Mouse (Mus musculus): ENCODE data around the gene Clec1a. TPM values are rescaled to one million over a fixed set of nuclear protein-coding genes. Genes with fewer than 3 reads are reported as not detected.
A peak's percentile ranks its signal among the peaks of the same experiment; 100 is the strongest.
"Not testable (repeated sequence)": the region's sequence is repeated elsewhere in the genome, so short reads cannot be mapped to it uniquely, and the experiment has no call there.

The Clec1a gene
- polyA plus RNA-seq (2017; shearing (Covaris generic)), result not detected

DNA sequence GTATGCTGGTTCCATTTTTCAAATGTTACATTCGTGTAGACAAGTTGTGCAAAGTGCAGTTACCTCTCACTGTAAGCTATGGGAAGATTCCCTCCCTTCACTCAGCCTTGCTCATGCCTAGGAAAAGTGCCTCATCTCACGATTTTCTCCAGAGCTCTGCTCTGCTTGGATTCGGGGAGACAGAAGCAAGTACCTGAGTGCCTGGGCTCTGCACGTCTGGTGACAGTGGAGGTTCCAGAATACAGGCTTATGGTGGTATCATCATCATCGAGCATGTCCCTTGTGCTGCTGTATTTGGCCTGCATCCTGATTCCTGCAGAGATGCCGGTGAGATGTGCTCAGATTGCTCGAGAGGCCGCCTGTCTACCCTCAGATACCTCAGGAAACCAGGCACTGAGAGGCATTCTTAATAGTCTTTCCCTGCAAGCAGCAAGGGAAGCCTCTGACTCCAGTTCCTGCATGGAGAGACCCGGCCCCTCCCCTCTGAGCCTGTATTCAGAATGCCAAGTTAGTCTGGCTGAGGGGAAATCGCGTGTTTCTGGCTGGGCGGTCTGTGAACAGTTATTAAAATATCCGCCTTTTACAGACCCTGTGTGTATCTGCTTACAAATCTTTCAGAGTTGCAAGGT is at the start of gene Clec1a:
Gene Clec1a (minus strand): TSS at position 590 of the 629 bp plus-strand sequence.
- ATAC-seq, result no peak

GRCm38 (mm10) chr6:129499516-129499915 is 47.7 kb upstream of the Clec1a start:
- ATAC-seq, result not testable (repeated sequence)

DNA sequence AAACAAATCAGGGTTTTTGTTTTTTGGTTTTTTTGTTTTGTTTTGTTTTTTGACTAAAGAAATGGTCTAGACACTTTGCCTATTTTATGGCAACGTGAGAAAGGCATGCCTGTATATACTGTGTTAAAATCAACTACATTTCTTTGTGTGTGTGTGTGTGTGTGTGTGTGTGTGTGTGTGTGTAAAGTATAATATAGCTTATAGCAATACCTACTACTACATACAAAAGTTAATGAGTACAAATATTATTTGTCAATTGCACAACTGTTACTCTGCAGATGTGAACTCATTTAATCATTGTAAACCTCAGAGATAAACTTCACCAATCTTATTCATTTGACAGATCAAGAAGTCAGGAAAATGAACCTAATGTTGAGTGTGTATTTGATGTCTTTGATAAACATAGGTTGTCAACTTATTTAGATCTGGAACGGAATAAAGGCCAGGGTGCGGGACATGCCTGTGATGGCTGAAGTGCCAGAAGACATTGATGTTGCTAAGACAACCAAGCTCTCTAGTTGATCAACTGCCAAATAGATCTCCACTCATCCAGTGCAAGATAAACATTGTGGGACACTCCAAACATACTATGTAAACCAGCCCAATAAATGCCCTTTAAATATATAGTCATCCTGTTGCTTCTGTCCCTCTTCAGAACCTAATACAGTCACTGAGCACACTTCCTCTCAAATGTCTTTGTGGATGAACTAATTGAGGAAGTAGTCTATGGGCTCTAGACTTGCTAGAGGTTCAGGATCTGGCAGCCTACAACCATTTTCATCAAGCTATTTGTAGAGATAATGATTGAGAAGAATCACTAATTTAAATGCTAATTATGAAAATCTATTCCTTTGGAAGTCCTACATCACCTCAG is 45.8 kb upstream of the Clec1a start:
- no peak for ATAC-seq

DNA sequence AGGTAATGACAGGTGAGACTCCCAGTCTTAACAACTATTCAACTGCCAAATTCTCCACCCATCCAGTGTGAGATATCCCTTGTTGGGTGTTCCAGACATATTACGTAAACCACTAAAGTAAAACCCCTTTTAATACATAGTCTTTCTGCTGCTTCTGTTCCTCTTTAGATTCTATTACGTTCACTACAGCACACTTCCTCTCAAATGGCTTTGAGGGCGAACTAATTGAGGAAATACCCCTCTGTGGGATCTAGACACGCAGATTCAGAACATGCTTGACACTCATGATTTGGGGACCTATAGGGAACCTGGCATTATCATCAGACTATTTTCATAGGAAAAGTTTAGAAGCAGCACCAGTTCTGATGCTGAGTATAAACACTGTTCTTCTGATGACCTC is 43.1 kb upstream of the Clec1a start:
- ATAC-seq, result no peak

DNA sequence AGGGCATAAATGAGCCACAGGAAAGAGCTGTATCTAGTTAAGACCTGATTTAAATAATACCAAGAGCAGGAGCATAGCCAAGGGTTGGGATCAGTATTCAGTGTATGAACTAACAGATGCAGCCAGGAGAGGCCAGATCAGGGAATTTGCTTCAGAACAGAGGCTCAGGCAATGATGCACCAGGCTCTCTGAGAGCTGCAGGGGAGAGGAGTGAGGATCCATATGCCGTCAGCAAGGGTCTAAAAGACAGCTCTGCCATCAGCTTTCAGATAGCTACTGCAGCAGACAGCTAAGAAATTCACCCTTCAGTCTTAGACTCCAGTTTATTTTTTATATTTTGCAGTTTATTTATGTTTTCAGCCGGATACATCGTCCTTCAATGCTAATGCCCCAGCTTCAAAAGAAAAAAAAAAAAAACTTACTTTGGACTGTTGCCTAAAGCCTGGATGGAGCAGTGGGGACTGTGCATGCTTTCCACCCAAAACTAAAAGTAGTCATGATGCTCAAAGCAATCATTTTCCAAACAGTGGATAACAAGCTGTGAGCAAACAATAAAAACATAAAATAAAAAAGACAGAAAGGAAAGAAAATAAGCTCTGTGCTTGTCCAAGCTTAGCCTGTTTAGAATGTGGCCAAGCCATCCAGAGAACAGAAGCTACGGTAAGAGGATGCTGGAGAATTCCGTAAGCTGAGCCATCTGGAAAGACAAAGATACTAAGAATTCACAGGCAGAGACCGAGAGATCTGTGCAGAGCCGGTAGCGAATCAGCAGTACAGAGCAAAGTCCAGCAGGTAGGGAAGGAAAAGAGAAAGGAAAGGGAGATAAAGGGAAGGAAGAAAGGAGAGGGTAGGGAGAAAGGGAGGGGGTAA is 28.5 kb upstream of the Clec1a start:
- ATAC-seq, result no peak

DNA sequence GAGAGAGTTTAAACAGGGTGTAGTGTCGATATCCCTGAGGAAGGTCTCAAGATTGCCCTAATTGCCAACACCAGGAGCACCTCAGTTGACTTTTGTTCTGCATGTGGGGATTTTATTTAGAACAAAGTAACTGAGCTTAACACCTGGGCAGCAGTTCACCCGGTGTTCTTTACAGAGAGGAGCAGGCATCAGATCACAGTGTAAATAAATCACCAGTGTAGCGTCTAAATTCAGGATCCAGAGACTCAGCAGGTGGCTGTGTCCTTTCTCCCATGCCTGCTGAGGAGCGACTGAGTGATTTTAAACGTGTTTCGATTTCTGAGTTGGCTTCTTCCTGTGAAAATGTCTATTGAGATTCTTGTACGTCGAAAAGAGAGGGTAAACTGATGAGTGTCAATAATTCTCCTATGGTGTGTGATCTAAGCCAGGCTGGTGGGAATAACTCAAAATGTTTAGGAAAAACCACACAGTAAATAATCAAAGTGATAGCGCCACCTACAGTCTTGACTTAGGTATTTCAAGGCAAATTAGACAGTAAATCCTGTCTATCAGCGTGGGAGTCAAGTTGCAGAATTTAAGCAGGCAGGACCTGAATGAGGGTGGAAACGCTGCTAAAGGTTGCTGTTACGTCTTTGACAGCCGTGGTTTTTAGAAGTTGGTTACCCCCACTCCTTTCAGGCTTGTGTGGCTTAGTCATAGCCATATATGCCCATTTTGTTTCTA is 24.8 kb upstream of the Clec1a start:
- peak; percentile 73 for ATAC-seq

- no peak for ATAC-seq
Measured at GRCm38 (mm10) chr6:129472627-129473026, 20.8 kb upstream of the Clec1a start.

- no peak for ATAC-seq
Measured at GRCm38 (mm10) chr6:129471386-129471785, 19.6 kb upstream of the Clec1a start.

DNA sequence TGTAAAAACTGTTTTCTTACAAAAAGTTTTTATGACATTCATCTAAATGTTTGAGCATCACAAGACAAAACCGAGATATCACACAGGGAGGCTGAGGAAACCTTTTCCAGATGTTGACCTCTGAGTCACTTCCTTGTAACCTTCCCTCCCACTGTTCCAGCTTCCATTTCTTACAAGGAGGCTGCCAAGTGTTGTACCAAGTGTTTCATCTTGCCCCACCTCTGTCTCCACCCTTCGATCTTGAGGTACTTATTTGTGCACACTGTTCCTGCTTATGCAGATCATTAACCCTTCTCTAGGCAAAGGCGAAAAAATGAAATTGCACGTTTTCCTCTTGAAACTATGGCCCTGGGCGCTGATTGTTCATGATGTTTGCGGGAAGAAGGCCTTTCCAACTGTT is 2.1 kb downstream of the Clec1a start:
- ATAC-seq, result no peak

- no peak for ATAC-seq
Measured at GRCm38 (mm10) chr6:129438033-129438432, 13.8 kb downstream of the Clec1a start.

DNA sequence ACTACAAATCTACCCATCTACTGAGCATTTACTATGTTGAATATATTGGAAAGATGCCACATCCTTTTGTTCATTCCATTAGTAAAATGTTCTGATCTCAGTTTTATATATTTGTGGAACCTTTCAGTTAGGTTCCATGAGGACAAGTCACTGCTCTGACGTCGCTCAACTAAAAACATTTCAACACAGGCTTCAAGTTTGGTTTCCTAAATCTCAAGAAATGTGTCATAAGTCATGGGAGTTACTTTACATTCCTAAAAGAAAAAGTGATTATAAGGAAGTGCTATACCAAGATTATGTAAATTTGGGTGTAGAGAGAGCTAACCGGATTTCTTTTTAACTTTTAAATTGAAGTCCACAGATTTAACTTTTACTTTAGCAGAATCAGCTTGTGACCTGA is 15.8 kb downstream of the Clec1a start:
- ATAC-seq, result no peak

- ATAC-seq, result peak; percentile 96
Measured at GRCm38 (mm10) chr6:129434239-129434638, 17.6 kb downstream of the Clec1a start.

GRCm38 (mm10) chr6:129427281-129427680 is 24.5 kb downstream of the Clec1a start:
- no peak for ATAC-seq

DNA sequence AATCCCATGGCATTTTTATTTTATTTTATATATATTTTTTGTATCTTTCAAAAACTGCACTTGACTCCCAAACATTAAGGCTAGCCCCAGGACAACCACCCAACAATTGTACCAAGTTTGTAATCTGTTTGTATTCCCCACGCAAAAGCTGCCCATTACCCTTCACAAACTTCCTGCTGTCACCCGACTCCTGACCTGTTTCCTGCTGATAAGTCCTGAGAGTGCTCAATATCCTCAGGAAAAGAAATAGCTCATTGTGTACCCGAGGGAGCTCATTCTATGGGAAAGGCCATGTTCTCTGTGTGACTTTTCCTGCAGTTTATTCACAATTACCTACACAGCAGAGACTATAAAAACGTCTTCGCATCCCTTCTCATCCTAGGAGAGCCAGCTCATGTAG is 26.0 kb downstream of the Clec1a start:
- no peak for ATAC-seq

GRCm38 (mm10) chr6:129425217-129425616 is 26.6 kb downstream of the Clec1a start:
- no peak for ATAC-seq

- peak; percentile 69 for ATAC-seq
Measured at GRCm38 (mm10) chr6:129423734-129424072, 28.1 kb downstream of the Clec1a start.

DNA sequence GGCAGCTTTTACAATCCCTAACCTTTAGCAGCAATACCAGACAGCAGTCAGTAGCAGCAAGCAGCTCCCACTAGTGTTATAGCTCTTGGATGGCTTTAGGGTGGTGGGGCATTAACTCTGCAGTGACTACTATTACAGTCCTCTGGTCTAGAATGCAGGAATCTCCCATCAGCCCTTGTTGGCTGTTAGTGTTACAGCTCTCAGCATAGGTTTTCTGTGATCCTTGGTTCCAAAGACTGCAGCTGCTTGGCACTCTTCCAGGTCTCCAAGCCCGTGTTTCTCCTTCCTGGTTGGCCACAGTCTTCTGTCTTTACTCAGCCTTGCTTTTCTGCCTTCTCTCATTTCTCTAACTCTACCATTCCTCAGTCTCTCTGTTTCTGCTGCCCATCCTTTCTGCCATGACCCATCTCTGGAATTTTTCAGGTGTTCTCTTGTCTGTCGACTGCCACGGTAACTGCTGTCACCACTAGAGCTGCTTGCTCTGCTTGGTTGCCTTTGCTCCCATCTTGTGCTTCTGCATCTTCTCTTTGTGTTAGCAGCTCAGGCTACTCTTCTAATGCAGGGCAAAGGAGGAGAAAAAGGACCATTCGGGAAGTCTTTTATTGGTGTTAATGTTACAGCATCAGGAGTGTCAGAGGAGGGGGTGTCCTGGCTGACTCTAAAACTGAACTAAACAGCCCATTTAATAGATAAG is 28.6 kb downstream of the Clec1a start:
- ATAC-seq, result no peak

DNA sequence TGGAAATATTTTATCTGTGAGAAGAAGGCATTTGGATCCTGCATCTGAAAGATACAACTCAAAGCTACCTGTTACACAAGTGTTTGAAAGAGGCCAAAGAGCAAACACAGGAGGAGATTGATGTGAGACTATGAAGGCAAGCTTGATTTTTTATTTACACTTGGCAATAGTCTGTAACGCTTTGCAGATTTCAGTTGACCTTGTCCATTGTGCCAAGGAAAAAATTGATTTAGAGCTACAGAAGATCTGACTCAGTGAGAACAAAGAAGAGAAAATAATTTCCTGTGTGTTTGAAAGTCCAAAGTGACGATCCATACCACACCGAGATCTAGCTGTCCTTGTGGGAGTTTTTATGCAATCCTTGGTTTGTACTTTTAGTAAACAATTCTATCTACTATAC is 29.5 kb downstream of the Clec1a start:
- ATAC-seq, result no peak

- ATAC-seq, result no peak
Measured at GRCm38 (mm10) chr6:129414177-129414576, 37.6 kb downstream of the Clec1a start.

- ATAC-seq, result no peak
Measured at GRCm38 (mm10) chr6:129408562-129408961, 43.2 kb downstream of the Clec1a start, which contains the start of gene Clec9a. Clec9a (plus strand) TSS chr6:129408862.

DNA sequence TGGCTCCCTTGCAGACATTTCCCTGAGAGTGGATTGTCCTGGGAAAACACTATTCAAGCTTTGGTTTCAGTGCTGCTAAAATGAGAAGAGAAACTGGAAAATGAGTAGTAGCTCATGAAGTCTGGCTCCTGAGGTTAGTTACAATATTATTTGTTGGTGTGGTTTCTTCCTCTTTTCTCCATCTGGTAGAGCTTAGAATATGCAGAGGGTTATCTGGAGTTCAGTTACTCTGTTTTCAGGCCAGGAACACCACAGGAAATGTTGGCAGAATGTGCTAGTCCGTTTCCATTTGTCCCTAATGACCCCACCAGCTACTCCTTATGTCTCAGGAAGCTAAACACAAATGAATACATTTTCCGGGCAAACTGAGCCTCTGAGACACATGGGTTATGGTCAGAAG is 44.5 kb downstream of the Clec1a start:
- no peak for ATAC-seq

DNA sequence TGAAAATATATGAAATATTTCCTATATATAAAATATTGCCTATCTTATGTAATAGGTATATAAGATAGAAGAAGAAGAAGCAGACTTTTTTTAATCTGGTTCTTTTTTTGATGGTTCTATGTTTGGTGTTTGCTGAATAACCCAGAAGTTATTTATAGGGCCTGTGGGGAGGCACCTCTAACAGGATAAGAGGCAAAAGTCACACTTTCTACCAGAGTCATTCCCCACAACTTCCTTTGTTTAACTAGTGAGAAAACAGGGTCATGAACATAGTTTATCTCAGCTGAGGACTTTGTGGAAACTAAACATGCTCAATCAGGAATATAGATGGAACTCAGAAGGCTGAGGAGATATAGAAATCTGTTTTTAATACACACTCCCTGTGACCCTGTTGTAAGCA is 45.8 kb downstream of the Clec1a start:
- no peak for ATAC-seq
